Mouse (Mus musculus): ENCODE results near the gene Ric8b. TPM values are rescaled to one million over a fixed set of nuclear protein-coding genes. Genes with fewer than 3 reads are reported as not detected.

The Ric8b gene
- polyA plus RNA-seq, 1 experiment, result 7.7 TPM

GRCm38 (mm10) chr10:85044732-85045720 lies 127.6 kb downstream of the Ric8b start:
- no peak for DNase-seq (ENCODE audit: low read depth, low spot score)
- 23% methylated on average over 24 of the region's 24 CpGs for WGBS

GRCm38 (mm10) chr10:85046585-85046984 lies 129.2 kb downstream of the Ric8b start:
- no peak for DNase-seq (ENCODE audit: low read depth, low spot score)

GRCm38 (mm10) chr10:85048008-85048407 lies 130.6 kb downstream of the Ric8b start:
- 95% methylated on average over 8 of the region's 8 CpGs for WGBS
- no peak for DNase-seq (ENCODE audit: low read depth, low spot score)

More at GRCm38 (mm10) chr10:85046585-85046984, 129.2 kb downstream of the Ric8b start:
- 29% methylated on average over 5 of the region's 5 CpGs for WGBS

- WGBS, result 37% methylated on average over 4 of the region's 4 CpGs
- no peak for DNase-seq (ENCODE audit: low read depth, low spot score)
These were observed 133.3 kb downstream of the Ric8b start for GRCm38 (mm10) chr10:85050668-85051208.

- WGBS, result 23% methylated on average over 4 of the region's 4 CpGs
- no peak for DNase-seq (ENCODE audit: low read depth, low spot score)
These were observed 135.0 kb downstream of the Ric8b start for GRCm38 (mm10) chr10:85052451-85052850.

- WGBS, result 77% methylated on average over 2 of the region's 2 CpGs
- no peak for DNase-seq (ENCODE audit: low read depth, low spot score)
These were observed 137.5 kb downstream of the Ric8b start for GRCm38 (mm10) chr10:85054876-85055275.

Other genes with a start within 250 kb of the Ric8b start
- gene Rfx4, start 161.6 kb upstream of the Ric8b start, polyA plus RNA-seq (2012; rRNA removed), result not detected in 2 replicates
- 0.14 and 0.18 TPM in 2 replicates for gene Fhl4, start 184.9 kb downstream of the Ric8b start, polyA plus RNA-seq (2012; rRNA removed)
- 2.4 and 3.8 TPM in 2 replicates for gene Tmem263, start 185.0 kb downstream of the Ric8b start, polyA plus RNA-seq (2012; rRNA removed)
- 2.2 and 4.6 TPM in 2 replicates for gene Mterf2, start 210.4 kb downstream of the Ric8b start, polyA plus RNA-seq (2012; rRNA removed)

Data from large intestine, adult 2 months (tissue).